Comparison of ENCODE assay signal across 8 mouse cellular contexts in the genomic region with DNA sequence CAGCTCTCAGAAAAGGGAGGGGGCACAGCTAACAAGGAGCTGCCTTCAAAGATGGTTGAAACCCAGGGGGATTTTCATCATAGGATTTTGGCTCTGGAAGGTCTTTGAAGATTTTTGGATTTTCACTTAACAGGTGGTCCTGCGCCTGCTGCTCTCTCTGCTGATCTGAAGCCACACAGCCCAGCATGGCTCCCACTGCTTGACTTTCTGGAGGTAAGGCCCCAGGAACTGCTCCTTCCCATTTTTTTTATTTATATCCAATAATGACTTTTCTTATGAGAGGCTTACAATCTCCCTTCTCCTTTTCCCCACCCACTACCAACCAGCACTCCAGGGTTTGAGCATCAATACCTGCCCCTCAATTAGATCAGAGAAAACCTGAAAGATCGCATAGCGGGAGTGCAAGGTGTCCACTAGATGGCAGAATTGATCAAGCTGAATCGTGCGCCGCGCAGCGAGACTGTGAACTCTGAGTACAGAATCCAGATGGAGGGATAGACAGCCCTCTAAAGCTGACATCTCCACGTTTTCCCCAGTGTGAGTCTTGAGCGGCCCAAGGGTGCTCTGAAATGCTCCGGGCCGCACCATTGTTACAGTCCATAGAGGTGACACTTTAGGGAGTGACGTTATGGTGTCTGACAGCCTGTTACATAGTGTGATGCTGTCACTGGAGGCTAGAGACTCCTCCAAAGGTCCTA.
DNase-seq lines count a peak whose midpoint lies in the region; ATAC-seq lines count a peak whose summit lies in the region.
"Had no signal": no experiment of that assay in that cellular context is flagged by ENCODE, and none has a peak within 500 bp of the region (broad histone marks: within the 10 kb centered on the region; RNA-seq: fewer than 3 reads in every experiment).

No protein-coding gene starts in this region.

- H3K36me3 ChIP-seq in forebrain, embryonic 11.5 days (ENCODE audit: control insufficient read depth, insufficient read depth, low read length) = no peaks in the 10 kb centered on the region
- H3K36me3 ChIP-seq in hindbrain, embryonic 11.5 days (ENCODE audit: control insufficient read depth, insufficient read depth, low read length) = no peaks in the 10 kb centered on the region

- no peak overlapping the region for H3K4me3 ChIP-seq in forebrain, embryonic 11.5 days (ENCODE audit: low read depth, low read length)
- H3K4me3 ChIP-seq in hindbrain, embryonic 11.5 days (ENCODE audit: low read depth, low read length) = no peak overlapping the region
- H3K4me3 ChIP-seq: megakaryocyte, embryonic 14.5 days had no signal

- peak; percentile 74 for ATAC-seq in forebrain, embryonic 11.5 days (replicated peaks; ENCODE audit: low FRiP score)
- ATAC-seq in hindbrain, embryonic 11.5 days (ENCODE audit: low FRiP score) = peak; percentile 85

- H3K9me3 ChIP-seq in forebrain, embryonic 11.5 days (ENCODE audit: control insufficient read depth, low read length) = no peaks in the 10 kb centered on the region
- no peaks in the 10 kb centered on the region for H3K9me3 ChIP-seq in hindbrain, embryonic 11.5 days (ENCODE audit: control insufficient read depth, low read length)
- H3K9me3 ChIP-seq: megakaryocyte, embryonic 14.5 days had no signal

- DNase-seq in NIH3T3 (ENCODE audit: low read depth) = peak; percentile 71
- DNase-seq in c-Kit-positive CD71-negative TER-119-negative erythroid progenitor cells, embryonic 14.5 days (ENCODE audit: low read depth) = peak; percentile 43
- peak; percentile 82 for DNase-seq in forebrain, embryonic 11.5 days (ENCODE audit: low spot score)
- DNase-seq in hindbrain, embryonic 11.5 days (ENCODE audit: low spot score) = peak; percentile 84
- DNase-seq in layer of hippocampus, adult 8-10 months (ENCODE audit: low spot score in 2 of 2) = peak; percentile 35 to 64
- peak; percentile 53 for DNase-seq in lung, postnatal 14 days
- peak; percentile 72 to 82 for DNase-seq in right cerebral cortex, postnatal 10 days (ENCODE audit: low spot score in 2 of 2)

- 10% methylated on average over 13 of the region's 13 CpGs for WGBS in forebrain, embryonic 11.5 days
- 11% methylated on average over 13 of the region's 13 CpGs for WGBS in hindbrain, embryonic 11.5 days

- H3K9ac ChIP-seq in forebrain, embryonic 11.5 days (ENCODE audit: low read length) = no peak overlapping the region
- no peak overlapping the region for H3K9ac ChIP-seq in hindbrain, embryonic 11.5 days (ENCODE audit: low read depth, low read length)

- H3K27me3 ChIP-seq in forebrain, embryonic 11.5 days (ENCODE audit: control insufficient read depth, insufficient read depth, low read length) = no peaks in the 10 kb centered on the region
- no peaks in the 10 kb centered on the region for H3K27me3 ChIP-seq in hindbrain, embryonic 11.5 days (ENCODE audit: control insufficient read depth, insufficient read depth, low read length)
- H3K27me3 ChIP-seq: megakaryocyte, embryonic 14.5 days had no signal

- no peak overlapping the region for H3K27ac ChIP-seq in forebrain, embryonic 11.5 days (ENCODE audit: low read depth, low read length)
- no peak overlapping the region for H3K27ac ChIP-seq in hindbrain, embryonic 11.5 days (ENCODE audit: low read depth, low read length)

- H3K4me2 ChIP-seq in forebrain, embryonic 11.5 days (ENCODE audit: low read depth, low read length, severe bottlenecking) = peak overlapping the region; percentile 27; the same call in 1 of the 2 replicates
- no peak overlapping the region for H3K4me2 ChIP-seq in hindbrain, embryonic 11.5 days (replicated peaks; ENCODE audit: low read depth, low read length)

- H3K4me1 ChIP-seq in forebrain, embryonic 11.5 days (replicated peaks; ENCODE audit: control insufficient read depth, insufficient read depth, low read length) = no peaks in the 10 kb centered on the region
- H3K4me1 ChIP-seq in hindbrain, embryonic 11.5 days (replicated peaks; ENCODE audit: control insufficient read depth, insufficient read depth, low read length) = no peaks in the 10 kb centered on the region
